Comparison of ENCODE assay signal across 25 mouse cellular contexts in genomic region chrX:12112166-12112565, GRCm38 (mm10). TPM values are rescaled to one million over a fixed set of nuclear protein-coding genes. Genes with fewer than 3 reads are reported as not detected.
A peak's percentile ranks its signal among the peaks of the same experiment; 100 is the strongest.
DNase-seq lines count a peak whose midpoint lies in the region; ATAC-seq and TF ChIP-seq lines count a peak whose summit lies in the region.
"Had no signal": no experiment of that assay in that cellular context is flagged by ENCODE, and none has a peak within 500 bp of the region (broad histone marks: within the 10 kb centered on the region; RNA-seq: fewer than 3 reads in every experiment).

No protein-coding gene starts in this region.

- H3K9me3 ChIP-seq in heart, embryonic 14.5 days (ENCODE audit: control insufficient read depth, low read length) = no peaks in the 10 kb centered on the region
- H3K9me3 ChIP-seq: forebrain, embryonic 15.5 days; lung, embryonic 15.5 days; midbrain, embryonic 13.5 days had no signal

- H3K36me3 ChIP-seq in heart, embryonic 14.5 days (ENCODE audit: control insufficient read depth, insufficient read depth, low read length) = no peaks in the 10 kb centered on the region
- H3K36me3 ChIP-seq: forebrain, embryonic 15.5 days; lung, embryonic 15.5 days; midbrain, embryonic 13.5 days had no signal

- no peak overlapping the region for H3K4me3 ChIP-seq in gastrocnemius, adult 2 months
- H3K4me3 ChIP-seq in heart, embryonic 14.5 days (ENCODE audit: control insufficient read depth in 1 of 2, insufficient read depth in 1 of 2, low read depth in 1 of 2, low read length in 2 of 2) = no peak overlapping the region
- H3K4me3 ChIP-seq: forebrain, embryonic 15.5 days; layer of hippocampus, adult 2 months; lung, embryonic 15.5 days; megakaryocyte, embryonic 14.5 days; midbrain, embryonic 13.5 days had no signal

- H3K27ac ChIP-seq in gastrocnemius, adult 2 months = peak overlapping the region; percentile 77
- H3K27ac ChIP-seq in heart, embryonic 14.5 days (replicated peaks in 1 of 2; ENCODE audit: control insufficient read depth in 1 of 2, insufficient read depth in 1 of 2, low read depth in 2 of 2, low read length in 2 of 2) = peak overlapping the region; percentile 72 to 81
- H3K27ac ChIP-seq: forebrain, embryonic 15.5 days; hindbrain, postnatal 0 days; layer of hippocampus, adult 2 months; liver, embryonic 14.5 days; lung, embryonic 15.5 days; midbrain, embryonic 13.5 days had no signal

- no peak overlapping the region for H3K9ac ChIP-seq in heart, embryonic 14.5 days (ENCODE audit: low read length)
- H3K9ac ChIP-seq: forebrain, embryonic 15.5 days; liver, embryonic 14.5 days; lung, embryonic 15.5 days; midbrain, embryonic 13.5 days had no signal

- 61% methylated on average over 4 of the region's 4 CpGs for WGBS in heart, embryonic 14.5 days

- no peak for ATAC-seq in heart, embryonic 14.5 days (ENCODE audit: insufficient number of reproducible peaks, insufficient read depth, low FRiP score, low read depth)
- ATAC-seq: activated CD4-positive, CD25-positive, alpha-beta regulatory T cell, adult 4 months; forebrain, embryonic 15.5 days; hindbrain, postnatal 0 days; intestine, embryonic 16.5 days; midbrain, embryonic 13.5 days had no signal

- H3K27me3 ChIP-seq in heart, embryonic 14.5 days (ENCODE audit: control insufficient read depth, insufficient read depth, low read length) = no peaks in the 10 kb centered on the region
- H3K27me3 ChIP-seq: forebrain, embryonic 15.5 days; lung, embryonic 15.5 days; midbrain, embryonic 13.5 days had no signal

- 0 out of 2 replicates have a peak overlapping the region, but pooled peaks have one; percentile 5 for H3K4me2 ChIP-seq in heart, embryonic 14.5 days (ENCODE audit: low read length)
- H3K4me2 ChIP-seq: forebrain, embryonic 15.5 days; lung, embryonic 15.5 days; midbrain, embryonic 13.5 days had no signal

- intact Hi-C loops in gastrocnemius, adult 2 months (cut with DNase I) = no loop called here

- no peak for TF ChIP-seq CTCF in gastrocnemius, adult 2 months (IDR thresholded peaks at IDR 0.05)

- H3K4me1 ChIP-seq in heart, embryonic 14.5 days (ENCODE audit: control insufficient read depth in 2 of 2, insufficient read depth in 2 of 2, low read length in 2 of 2) = peaks cover 12 to 19% of the 10 kb centered on the region in 2 experiments; a peak in 3 of 4 replicates

- peak; percentile 55 for DNase-seq in gastrocnemius, adult 2 months
- DNase-seq in gastrocnemius, postnatal 10 days = no peak
- peak; percentile 60 for DNase-seq in 3T3-L1 (ENCODE audit: low read depth, low spot score)
- DNase-seq in heart, postnatal 4 days = peak; percentile 46
- DNase-seq in thymus, postnatal 4 days = no peak
- no peak for DNase-seq in lung, adult 18-20 months
- DNase-seq in embryo, embryonic 10.5 days (ENCODE audit: low spot score) = no peak
- DNase-seq: adrenal gland, postnatal 10 days; cerebellum, adult 2 months; cerebellum, postnatal 25 days; gastrocnemius, postnatal 25 days; kidney, adult 9 months; kidney, postnatal 25 days; layer of hippocampus, postnatal 36 days; lung, postnatal 36 days had no signal

RNA-seq across cellular contexts. Expression of gene Bcor, which starts 48.0 kb away (rescaled TPM):
- total RNA-seq in gastrocnemius, adult 2 months (2021) = 10 to 100 TPM; 14.9 to 17.1 TPM
- total RNA-seq in gastrocnemius, postnatal 10 days (2021) = 10 to 100 TPM; 20.6 to 28.0 TPM
- 17.0 and 17.7 TPM in 2 replicates for polyA plus RNA-seq in heart, embryonic 14.5 days (2014; fragmentation: Nextera tagmentation; extraction: Ambion mirVana)
- 10 to 100 TPM; 46.2 to 48.1 TPM for total RNA-seq in heart, postnatal 4 days (2021)

Comparison
In these comparisons a context has a peak if more than half of its experiments do, and no peak if none do; other contexts are left out.
1. DNase-seq: peak in gastrocnemius, adult 2 months (single experiment), 3T3-L1 (single experiment) and heart, postnatal 4 days (single experiment); none in gastrocnemius, postnatal 10 days (single experiment), thymus, postnatal 4 days (single experiment), lung, adult 18-20 months (0 of 2) and embryo, embryonic 10.5 days (single experiment).